Mouse (Mus musculus) liver, embryonic 13.5 days (tissue): Measurements from ENCODE around the gene Masp2. TPM values are rescaled to one million over a fixed set of nuclear protein-coding genes. Genes with fewer than 3 reads are reported as not detected.

Experiments
- ATAC-seq: fragments of 200-750 bp; cut with Nextera tagmentation; 2 replicates; pipeline ENCODE4 v1.8.0; 2017; ENCODE audit warnings: low read depth, mild to moderate bottlenecking, moderate number of reproducible peaks, moderate library complexity
- DNase-seq: peaks from one replicate; pipeline ENCODE4 v3.0.0; 2022
- H3K27ac ChIP-seq: fragments of 300-500 bp; sonication (generic); 2 replicates; pipeline ENCODE4 v1.5.1; 2015; ENCODE audit warnings: moderate library complexity, mild to moderate bottlenecking, inconsistent platforms
- H3K27me3 ChIP-seq: fragments of 300-500 bp; sonication (generic); 2 replicates; pipeline ENCODE4 v1.6.1; 2015; ENCODE audit warnings: mild to moderate bottlenecking, inconsistent platforms
- H3K36me3 ChIP-seq: fragments of 300-500 bp; sonication (generic); 2 replicates; pipeline ENCODE4 v1.6.1; 2015; ENCODE audit warnings: mild to moderate bottlenecking, inconsistent platforms
- H3K4me1 ChIP-seq: fragments of 300-500 bp; sonication (generic); replicated peaks from 2 replicates; pipeline ENCODE4 v1.6.1; 2015; ENCODE audit warnings: inconsistent platforms
- H3K4me2 ChIP-seq: fragments of 300-500 bp; sonication (generic); 2 replicates; pipeline ENCODE4 v1.6.1; 2015; ENCODE audit warnings: inconsistent platforms, mild to moderate bottlenecking, moderate library complexity
- H3K4me3 ChIP-seq: fragments of 300-500 bp; sonication (generic); replicated peaks from 2 replicates; pipeline ENCODE4 v1.5.1; 2015; ENCODE audit warnings: mild to moderate bottlenecking, inconsistent platforms
- H3K9ac ChIP-seq: fragments of 300-500 bp; sonication (generic); 2 replicates; pipeline ENCODE4 v1.6.1; 2015; ENCODE audit warnings: mild to moderate bottlenecking, inconsistent platforms
- H3K9me3 ChIP-seq: fragments of 300-500 bp; sonication (generic); replicated peaks from 2 replicates; pipeline ENCODE4 v1.6.1; 2016; ENCODE audit warnings: inconsistent platforms
- WGBS: fragments of 180-500 bp; shearing (Covaris S2); methylation state at CpG from one replicate; pipeline ENCODE4 v1.1.7; 2015; ENCODE audit not compliant: insufficient replicate concordance; 5-methylcytosine and 5-hydroxymethylcytosine counted together
- polyA plus RNA-seq: library from polyadenylated mRNA; unstranded; fragments of >200 nt; fragmentation: Nextera tagmentation; extraction: Ambion mirVana; gene quantifications from 2 replicates; pipeline ENCODE4 v1.2.1, GENCODE M21; 2015

Masp2 gene
- polyA plus RNA-seq, 1 experiment from 2014 or later, result 14.8 TPM

- no peak for DNase-seq
These were observed 38.8 kb downstream of the Masp2 start for GRCm38 (mm10) chr4:148641121-148641520.

DNA sequence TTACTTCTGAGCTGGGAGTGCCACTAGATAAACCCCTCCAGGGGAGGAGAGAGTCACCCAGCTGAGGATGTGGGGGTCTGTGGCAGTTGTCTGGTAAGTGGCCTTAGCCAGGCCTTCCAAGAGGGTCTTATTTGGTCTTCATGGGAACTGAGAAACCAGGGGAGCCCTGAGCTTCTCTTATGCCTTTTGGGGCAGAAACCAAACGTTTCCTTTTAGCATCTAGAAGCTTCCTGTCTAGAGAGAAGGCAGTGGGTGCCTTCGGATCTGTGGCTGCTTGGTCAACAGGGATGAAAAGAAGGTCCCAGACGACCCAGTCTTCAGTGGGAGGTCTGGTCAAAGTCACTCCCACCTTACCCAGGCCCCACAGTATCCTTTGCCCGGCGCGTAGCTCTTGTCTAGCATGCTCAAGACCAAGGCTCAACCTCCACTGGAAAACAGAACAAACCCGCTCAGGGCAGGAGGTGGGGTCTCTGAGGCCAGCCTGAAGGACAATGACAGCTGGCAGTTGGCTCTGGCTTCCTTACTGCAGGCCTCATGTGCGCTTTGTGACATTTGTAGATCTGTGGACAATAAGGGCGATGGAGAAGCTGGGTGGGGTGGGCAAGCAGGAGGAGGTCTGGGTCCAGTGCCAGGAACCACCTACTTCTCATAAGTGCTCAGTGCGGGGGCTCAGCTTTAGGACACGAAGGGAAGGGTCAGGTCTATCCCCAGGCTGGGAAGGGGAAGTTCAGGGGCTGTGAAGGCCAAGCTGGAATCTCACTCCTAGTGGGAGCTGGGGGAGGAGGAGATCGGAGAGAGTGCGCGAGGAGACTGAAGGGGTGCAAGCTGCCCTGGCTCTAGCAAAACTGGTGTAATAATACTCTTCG, 41.2 kb downstream of the Masp2 start, which contains the start of gene Gm572:
TSS of gene Gm572 (plus strand) at position 27 of the 866 bp plus-strand sequence.
- 38% methylated on average over 15 of the region's 15 CpGs for WGBS
- Histone ChIP-seq H3K9me3 (no peaks in the 10 kb centered on the region), H3K36me3 (no peaks in the 10 kb centered on the region), H3K4me3 (peak within 1 kb of the TSS; percentile 10; the same call in 1 of the 2 replicates), H3K4me1 (peaks cover 10% of the 10 kb centered on the region), H3K4me2 (peak within 1 kb of the TSS; percentile 45), H3K27ac (no peak within 1 kb of the TSS), H3K9ac (no peak within 1 kb of the TSS), H3K27me3 (no peaks in the 10 kb centered on the region)
- ATAC-seq (peak; percentile 22), DNase-seq (no peak)

More at GRCm38 (mm10) chr4:148641121-148641520, 38.8 kb downstream of the Masp2 start:
- peaks cover 15% of the 10 kb centered on the region for H3K4me1 ChIP-seq
- H3K4me3 ChIP-seq, result no peak overlapping the region
- WGBS, result 70% methylated on average over 5 of the region's 5 CpGs
- H3K4me2 ChIP-seq, result no peak overlapping the region
- H3K9ac ChIP-seq, result no peak overlapping the region
- ATAC-seq, result 0 out of 2 replicates have a peak, but pooled peaks have one; percentile 24
- no peak overlapping the region for H3K27ac ChIP-seq
- H3K9me3 ChIP-seq, result no peaks in the 10 kb centered on the region
- H3K36me3 ChIP-seq, result no peaks in the 10 kb centered on the region
- H3K27me3 ChIP-seq, result no peaks in the 10 kb centered on the region

DNA sequence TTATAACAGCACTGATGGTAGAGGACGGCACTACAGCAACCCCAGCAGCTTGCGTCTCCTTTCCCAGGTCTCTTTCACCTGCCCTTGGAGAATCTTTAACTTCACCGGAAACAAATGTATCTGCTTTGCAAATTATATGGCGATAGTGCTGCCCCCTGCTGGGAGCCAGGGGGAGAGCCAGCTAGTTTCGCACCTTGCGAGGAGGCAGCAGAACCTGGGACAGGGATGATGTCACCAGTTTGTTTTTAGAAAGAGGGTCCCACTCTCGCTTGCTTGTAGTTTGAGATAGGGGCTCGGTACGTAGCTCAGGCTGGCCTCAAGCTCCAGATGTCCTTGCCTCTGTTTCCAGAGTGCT, 41.8 kb downstream of the Masp2 start:
- Histone ChIP-seq H3K9me3 (no peaks in the 10 kb centered on the region), H3K36me3 (no peaks in the 10 kb centered on the region), H3K9ac (no peak overlapping the region), H3K4me2 (peak overlapping the region; percentile 45), H3K27ac (no peak overlapping the region), H3K27me3 (no peaks in the 10 kb centered on the region), H3K4me3 (peak overlapping the region; percentile 10; the same call in 1 of the 2 replicates), H3K4me1 (peaks cover 10% of the 10 kb centered on the region)
- peak; percentile 51 for DNase-seq
- WGBS, result 4% methylated on average over 9 of the region's 9 CpGs
- ATAC-seq, result no peak; the same call in 1 of the 2 replicates

GRCm38 (mm10) chr4:148644926-148645325, 42.6 kb downstream of the Masp2 start:
- WGBS, result 66% methylated on average over 6 of the region's 6 CpGs
- peaks cover 6% of the 10 kb centered on the region for H3K4me1 ChIP-seq
- DNase-seq (no peak), ATAC-seq (no peak)
- H3K4me3 ChIP-seq, result no peak overlapping the region
- H3K36me3 ChIP-seq, result no peaks in the 10 kb centered on the region
- no peaks in the 10 kb centered on the region for H3K27me3 ChIP-seq
- no peak overlapping the region for H3K9ac ChIP-seq
- H3K27ac ChIP-seq, result no peak overlapping the region
- H3K4me2 ChIP-seq, result no peak overlapping the region
- H3K9me3 ChIP-seq, result no peaks in the 10 kb centered on the region

- no peaks in the 10 kb centered on the region for H3K9me3 ChIP-seq
- WGBS, result 48% methylated on average over 11 of the region's 11 CpGs
- H3K4me1 ChIP-seq, result peaks cover 6% of the 10 kb centered on the region
- H3K4me2 ChIP-seq, result no peak overlapping the region
- ATAC-seq, result no peak
- no peaks in the 10 kb centered on the region for H3K27me3 ChIP-seq
- DNase-seq, result no peak
- no peaks in the 10 kb centered on the region for H3K36me3 ChIP-seq
- H3K27ac ChIP-seq, result no peak overlapping the region
- no peak overlapping the region for H3K9ac ChIP-seq
- H3K4me3 ChIP-seq, result no peak overlapping the region
These were observed 44.3 kb downstream of the Masp2 start for GRCm38 (mm10) chr4:148646616-148647015.

- H3K36me3 ChIP-seq, result no peaks in the 10 kb centered on the region
- H3K27me3 ChIP-seq, result no peaks in the 10 kb centered on the region
- no peak overlapping the region for H3K4me2 ChIP-seq
- no peaks in the 10 kb centered on the region for H3K9me3 ChIP-seq
- H3K9ac ChIP-seq, result no peak overlapping the region
- ATAC-seq (no peak), DNase-seq (no peak)
- no peak overlapping the region for H3K4me3 ChIP-seq
- no peaks in the 10 kb centered on the region; the same call in 1 of the 2 replicates for H3K4me1 ChIP-seq
- WGBS, result 39% methylated on average over 3 of the region's 3 CpGs
- H3K27ac ChIP-seq, result no peak overlapping the region
These were observed 47.0 kb downstream of the Masp2 start for GRCm38 (mm10) chr4:148649309-148649708.

GRCm38 (mm10) chr4:148651045-148651444, 48.7 kb downstream of the Masp2 start:
- no peaks in the 10 kb centered on the region for H3K9me3 ChIP-seq
- DNase-seq (no peak), ATAC-seq (no peak)
- WGBS, result 64% methylated on average over 9 of the region's 9 CpGs
- H3K36me3 ChIP-seq, result no peaks in the 10 kb centered on the region
- no peaks in the 10 kb centered on the region for H3K4me1 ChIP-seq
- H3K4me3 ChIP-seq, result no peak overlapping the region
- no peaks in the 10 kb centered on the region for H3K27me3 ChIP-seq
- H3K9ac ChIP-seq, result no peak overlapping the region
- no peak overlapping the region for H3K27ac ChIP-seq
- H3K4me2 ChIP-seq, result no peak overlapping the region

DNA sequence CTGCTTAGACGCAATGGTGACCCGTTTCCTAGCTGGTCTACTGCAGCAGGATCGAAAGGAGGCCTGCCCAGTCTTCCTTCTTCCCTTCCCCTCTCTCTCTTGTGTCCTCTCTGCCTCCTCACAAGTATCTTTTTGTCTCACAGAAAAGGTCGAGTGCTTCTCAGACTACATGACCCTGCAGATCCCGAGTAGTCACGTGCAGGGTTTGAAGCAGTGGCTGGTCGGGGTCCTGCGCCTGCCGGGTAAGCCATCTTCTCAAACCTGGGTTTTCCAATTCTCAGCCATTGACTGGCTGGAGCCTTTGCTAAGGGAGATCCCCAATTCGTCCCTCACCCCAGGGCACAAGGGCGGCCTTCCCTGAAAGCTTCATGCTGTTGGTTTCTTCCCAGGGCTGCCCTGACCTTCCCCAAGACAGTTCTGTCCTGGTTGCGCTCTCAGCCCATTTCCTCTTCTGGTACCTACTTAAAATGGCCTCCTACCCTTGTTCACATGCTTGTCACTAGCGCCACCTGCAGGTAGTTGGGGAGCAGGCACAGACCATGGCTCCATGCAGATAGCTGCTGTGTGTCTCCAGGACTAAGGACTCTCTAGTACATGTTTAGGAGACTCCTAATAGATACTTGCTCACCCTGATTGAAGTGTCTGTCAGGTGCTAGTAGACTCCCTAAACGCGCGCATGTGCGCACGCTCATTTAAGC, 52.5 kb downstream of the Masp2 start:
- DNase-seq (no peak), ATAC-seq (peak; percentile 47)
- Histone ChIP-seq H3K9me3 (no peaks in the 10 kb centered on the region), H3K4me2 (no peak overlapping the region), H3K4me1 (no peaks in the 10 kb centered on the region), H3K27me3 (0 out of 2 replicates have a peak, but pooled peaks cover 2% of the 10 kb centered on the region), H3K27ac (no peak overlapping the region), H3K36me3 (no peaks in the 10 kb centered on the region), H3K4me3 (no peak overlapping the region), H3K9ac (no peak overlapping the region)
- WGBS, result 75% methylated on average over 18 of the region's 18 CpGs

DNA sequence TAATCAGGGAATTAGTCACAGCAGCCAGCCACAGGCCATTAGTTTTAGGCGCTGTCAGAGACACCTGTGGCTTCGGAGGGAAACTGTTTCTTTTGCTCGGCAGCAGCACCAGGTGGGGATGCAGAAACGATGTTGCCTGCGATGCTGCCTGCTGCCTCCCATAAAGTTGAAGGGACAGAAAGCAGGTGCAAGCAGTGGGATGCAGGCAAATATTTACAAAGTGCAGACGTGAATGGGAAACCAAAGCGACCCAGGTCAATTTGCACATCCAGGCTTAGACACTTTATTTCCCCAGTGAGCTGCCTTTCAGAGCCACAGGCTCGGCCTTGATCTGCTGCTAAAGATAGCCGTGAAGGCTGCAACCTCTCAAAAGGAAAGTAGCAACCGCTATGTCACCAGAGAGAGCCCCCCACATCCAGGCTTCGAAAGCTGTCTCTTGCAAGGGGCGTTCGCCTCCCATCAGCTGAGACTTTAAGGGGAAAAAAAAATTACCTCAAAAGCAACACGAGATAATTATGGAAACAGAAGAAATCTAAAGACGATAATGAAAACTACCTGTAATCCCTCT, 54.4 kb downstream of the Masp2 start:
- no peaks in the 10 kb centered on the region for H3K9me3 ChIP-seq
- no peaks in the 10 kb centered on the region for H3K36me3 ChIP-seq
- DNase-seq (no peak), ATAC-seq (no peak)
- WGBS, result 43% methylated on average over 15 of the region's 15 CpGs
- H3K4me3 ChIP-seq, result no peak overlapping the region
- no peak overlapping the region for H3K9ac ChIP-seq
- no peak overlapping the region for H3K27ac ChIP-seq
- no peak overlapping the region for H3K4me2 ChIP-seq
- peaks cover 13% of the 10 kb centered on the region for H3K27me3 ChIP-seq
- no peaks in the 10 kb centered on the region for H3K4me1 ChIP-seq

DNA sequence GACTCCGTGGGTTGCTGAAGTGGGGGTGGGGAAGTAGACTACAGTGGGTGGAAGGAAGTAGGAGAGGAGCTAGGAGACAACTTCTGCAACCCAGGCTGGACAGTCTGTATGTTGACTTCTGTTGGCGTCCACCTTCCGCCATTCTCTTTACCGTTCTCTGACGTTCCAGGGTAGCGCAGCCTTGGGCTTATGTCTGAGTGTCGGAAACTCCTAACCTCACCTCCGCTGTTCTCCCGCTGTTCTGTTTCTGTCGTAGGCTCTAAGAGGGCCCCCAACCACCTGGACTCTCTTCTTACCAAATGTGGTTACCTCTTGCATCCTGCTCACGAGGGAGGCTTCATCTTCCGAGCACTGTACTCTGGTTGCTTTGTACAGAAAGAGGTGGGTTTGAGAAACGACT, 55.4 kb downstream of the Masp2 start:
- 69% methylated on average over 13 of the region's 13 CpGs for WGBS
- Histone ChIP-seq H3K9ac (no peak overlapping the region), H3K4me3 (no peak overlapping the region), H3K27me3 (peaks cover 16% of the 10 kb centered on the region), H3K27ac (no peak overlapping the region), H3K36me3 (no peaks in the 10 kb centered on the region), H3K4me2 (no peak overlapping the region), H3K9me3 (no peaks in the 10 kb centered on the region), H3K4me1 (peaks cover 6% of the 10 kb centered on the region)
- ATAC-seq (no peak), DNase-seq (no peak)

DNA sequence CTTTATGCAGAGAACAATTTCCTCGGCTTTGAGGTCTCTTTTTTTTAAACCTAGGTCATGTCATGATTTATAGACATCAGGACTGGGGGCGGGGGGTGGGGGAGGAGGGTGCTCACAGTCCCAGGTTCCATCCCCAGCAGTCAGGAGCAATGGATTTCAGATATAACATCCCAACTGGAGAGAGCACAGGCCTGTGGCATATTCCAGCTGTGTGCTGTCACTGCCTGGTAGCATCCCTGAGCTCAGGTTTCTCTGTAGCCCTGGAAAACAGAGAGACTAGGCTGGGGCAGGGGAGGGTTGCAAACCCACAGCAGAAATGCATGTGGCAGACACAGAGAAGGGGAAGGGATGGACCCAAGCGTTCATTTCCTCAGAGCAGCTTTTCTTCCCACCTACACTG, 57.8 kb downstream of the Masp2 start:
- DNase-seq, result no peak
- H3K9ac ChIP-seq, result no peak overlapping the region
- no peaks in the 10 kb centered on the region for H3K36me3 ChIP-seq
- H3K4me3 ChIP-seq, result no peak overlapping the region
- no peak overlapping the region for H3K4me2 ChIP-seq
- H3K9me3 ChIP-seq, result no peaks in the 10 kb centered on the region
- no peak overlapping the region for H3K27ac ChIP-seq
- no peak for ATAC-seq
- H3K4me1 ChIP-seq, result peaks cover 7% of the 10 kb centered on the region
- 42% methylated on average over 3 of the region's 3 CpGs for WGBS
- H3K27me3 ChIP-seq, result peaks cover 35% of the 10 kb centered on the region
